Mouse (Mus musculus) right cerebral cortex, postnatal 25 days (tissue): ENCODE results near the gene Amigo1.
"Not testable (repeated sequence)": the region's sequence is repeated elsewhere in the genome, so short reads cannot be mapped to it uniquely, and the experiment has no call there.

Experiments used
- DNase-seq: peaks from one replicate; pipeline ENCODE4 v3.0.0; 2022

The Amigo1 gene

DNA sequence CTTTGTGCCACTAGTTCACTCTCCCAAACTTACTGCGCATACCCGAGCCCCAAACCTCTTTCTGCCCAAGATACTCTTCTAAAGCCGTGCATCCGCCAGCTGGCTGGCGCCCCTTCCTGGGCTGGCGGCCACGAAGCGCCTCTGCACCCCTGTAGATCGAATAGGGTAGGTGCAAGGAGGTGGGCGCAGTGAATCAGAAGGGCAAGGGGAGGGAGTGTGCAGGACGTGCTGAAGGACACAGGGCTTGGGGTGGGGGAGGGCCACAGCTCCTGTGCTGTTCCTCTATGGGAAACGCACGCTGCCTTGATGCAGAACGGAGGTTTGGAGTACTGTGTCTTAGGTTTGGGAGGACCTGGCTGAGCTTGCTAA, 24.6 kb downstream of the Amigo1 start, which contains the start of gene Atxn7l2:
TSS of gene Atxn7l2 (minus strand) at position 164 of the 369 bp plus-strand sequence.
- no peak for DNase-seq

DNA sequence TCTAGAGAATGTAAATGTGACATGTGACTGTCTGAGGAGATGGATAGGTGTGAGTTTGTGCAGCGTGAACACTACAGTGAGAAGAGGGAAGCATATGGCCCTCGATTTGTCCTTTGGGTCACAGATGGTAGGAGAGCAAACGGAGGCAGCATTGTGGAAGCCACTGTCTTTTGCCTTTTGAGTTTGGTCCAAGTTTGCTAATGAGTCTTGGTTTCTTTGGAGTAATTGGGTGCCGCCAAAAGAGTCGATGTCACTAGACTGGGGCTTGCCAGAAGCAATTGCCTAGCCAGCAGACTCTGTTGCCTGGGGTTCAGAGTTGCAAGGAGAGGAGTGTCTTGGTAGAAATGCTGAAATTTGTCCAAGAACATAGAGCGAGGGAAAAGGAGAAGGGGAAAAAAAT, 25.7 kb downstream of the Amigo1 start:
- DNase-seq = no peak

DNA sequence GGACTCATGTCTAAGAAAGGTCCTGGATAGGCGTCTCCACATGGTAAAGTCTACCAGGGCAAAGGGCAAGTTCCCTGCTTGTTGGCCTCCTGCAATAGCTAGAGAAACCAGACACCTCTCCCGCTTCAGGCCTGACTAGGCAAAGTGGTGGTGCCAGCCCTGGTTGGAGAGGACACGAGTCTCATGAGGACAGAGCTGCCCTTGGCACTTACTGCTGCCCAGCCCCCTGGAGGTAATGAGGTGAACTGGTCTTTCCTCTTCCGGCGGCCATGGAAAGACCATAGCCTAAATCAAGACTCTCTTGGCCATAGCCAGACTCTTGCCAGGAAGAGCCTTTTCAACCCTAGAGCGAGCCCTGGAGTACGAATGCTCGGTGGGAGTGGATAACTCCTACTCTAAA, 26.3 kb downstream of the Amigo1 start:
- no peak for DNase-seq

DNA sequence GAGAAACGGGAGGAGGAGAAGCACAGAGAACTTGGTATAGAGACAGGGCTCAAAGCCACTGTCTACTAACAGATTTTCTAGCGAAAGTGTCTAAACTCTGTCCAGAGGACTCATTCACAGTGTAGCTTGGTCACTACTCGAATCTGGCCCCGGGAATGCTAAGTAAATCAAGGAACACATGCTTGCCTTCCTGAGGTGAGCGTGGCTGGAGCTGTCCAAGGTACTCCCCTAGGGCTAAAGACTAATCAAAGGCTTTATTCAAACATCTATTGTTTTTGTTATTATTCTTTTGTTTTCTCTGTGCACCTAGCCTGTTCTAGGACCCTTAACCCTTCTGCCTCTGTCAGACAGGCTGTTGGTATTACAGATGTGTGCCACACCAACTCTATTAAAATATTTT, 28.6 kb downstream of the Amigo1 start:
- DNase-seq = no peak

DNA sequence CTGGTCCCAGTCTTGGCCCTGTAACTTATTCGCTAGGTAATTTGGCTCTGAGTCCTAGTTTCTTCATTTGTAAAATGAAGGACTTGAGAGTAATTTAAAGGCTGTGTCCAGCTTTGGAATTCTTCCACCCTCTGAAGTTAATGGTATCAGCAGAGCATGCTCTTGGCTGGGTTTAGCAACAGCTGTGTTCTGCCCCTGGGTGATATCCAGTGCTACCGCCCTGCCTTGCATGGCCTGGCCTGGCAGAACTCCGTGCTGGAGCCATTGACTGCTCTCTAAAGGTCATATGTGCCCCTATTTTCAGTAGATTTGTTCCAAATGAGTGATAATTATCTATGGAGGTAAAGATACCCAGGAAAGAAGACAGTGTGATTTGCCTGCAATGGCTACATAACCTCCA, 34.5 kb downstream of the Amigo1 start:
- no peak for DNase-seq

DNA sequence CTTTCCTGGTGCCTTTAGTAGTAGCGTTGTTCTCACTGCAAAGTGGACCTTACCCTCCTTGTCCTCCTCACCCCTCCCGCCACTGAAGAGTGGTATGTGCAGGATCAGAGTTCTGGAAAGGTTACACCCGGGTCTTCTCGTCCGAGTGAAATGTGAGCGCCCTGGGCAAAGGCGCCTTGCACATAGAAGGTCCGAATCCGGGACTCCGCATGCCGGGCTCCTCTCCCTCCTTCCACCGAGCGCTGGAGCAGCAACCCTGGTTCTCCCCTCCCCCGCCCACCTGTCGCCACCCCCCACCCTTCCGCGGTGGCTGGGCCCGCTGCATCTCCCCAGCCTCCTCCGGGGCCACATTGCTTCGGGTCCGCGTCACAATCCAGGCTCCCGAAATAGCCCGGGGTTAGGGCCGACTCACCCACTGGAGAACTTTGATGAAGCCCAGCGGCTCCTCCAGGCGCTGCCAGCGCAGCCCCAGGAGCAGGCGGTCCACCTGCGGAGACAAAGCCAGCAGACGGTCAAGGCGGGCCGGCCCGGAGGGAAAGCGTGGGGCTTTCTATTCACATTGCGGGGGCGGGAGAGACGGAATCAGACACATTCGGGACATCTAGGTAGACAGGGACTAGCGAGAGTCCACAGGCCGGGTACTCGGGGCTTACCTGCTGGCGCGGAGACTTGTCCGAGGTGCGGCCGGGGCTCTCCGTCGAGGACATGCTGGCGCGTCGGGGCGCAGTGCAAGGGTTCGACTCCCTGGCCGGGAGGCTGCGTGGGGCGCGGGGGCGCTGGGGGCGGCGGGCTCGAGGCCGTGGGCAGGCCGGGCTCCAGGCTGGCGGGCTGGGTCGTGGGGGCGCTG, 39.8 kb downstream of the Amigo1 start:
- DNase-seq = no peak

DNA sequence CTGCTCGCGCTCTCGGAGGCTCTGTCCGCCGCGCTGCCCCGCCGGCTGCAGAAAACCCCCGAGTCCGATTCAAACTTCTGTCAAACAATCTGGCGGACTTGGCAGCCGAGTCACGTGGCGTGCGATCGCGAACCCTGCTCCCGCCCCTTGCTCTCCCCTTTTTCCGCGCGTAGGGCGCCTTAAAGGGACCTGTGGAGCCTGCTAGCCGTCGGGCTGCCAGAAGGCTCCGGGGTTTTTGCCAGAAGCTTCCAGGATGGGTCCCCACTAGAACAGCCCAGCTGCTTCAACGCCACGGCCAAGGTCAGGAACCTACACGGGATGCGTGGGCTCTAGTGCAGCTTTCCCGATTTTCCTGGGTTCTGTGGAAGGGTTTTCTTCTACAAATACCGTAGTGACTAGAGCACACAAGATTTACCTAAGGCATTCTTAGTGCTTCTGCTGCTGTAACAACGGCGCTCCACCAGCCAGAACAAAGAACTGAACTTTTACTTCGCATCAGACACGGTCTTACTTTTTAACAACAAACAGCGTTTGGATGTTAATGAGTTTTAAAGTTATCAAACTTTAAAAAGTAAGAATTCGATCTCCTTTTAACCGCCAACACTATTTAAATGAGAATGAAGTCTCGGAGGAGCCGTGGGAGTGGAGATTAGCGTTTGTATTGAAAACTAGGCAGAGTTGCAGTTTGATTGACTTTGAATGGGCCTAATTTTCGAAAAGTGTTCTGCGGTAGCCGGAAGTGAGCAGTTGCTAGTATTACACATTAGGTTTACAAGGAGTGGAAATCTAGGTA, 40.6 kb downstream of the Amigo1 start, which contains the start of gene Sypl2:
TSS of gene Sypl2 (minus strand) at position 91 of the 793 bp plus-strand sequence.
- no peak for DNase-seq

DNA sequence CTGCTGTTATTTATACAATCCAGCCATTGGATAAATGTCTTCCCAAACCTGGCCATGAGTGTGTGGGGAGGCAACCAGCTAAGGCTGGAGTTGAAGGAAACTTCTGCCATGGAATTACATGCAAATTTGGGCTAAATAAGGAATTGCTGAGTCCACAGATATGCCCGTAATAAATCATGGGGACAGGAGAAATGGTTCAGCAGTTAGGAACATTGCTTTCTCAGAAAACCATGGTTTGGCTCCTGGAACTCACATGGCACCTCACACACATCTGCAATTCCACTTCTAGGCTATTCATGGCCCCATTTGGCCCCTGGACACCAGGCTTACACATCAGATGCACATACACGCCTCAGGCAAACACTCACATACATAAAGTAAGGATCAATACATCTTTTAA, 41.4 kb downstream of the Amigo1 start:
- DNase-seq = no peak

DNA sequence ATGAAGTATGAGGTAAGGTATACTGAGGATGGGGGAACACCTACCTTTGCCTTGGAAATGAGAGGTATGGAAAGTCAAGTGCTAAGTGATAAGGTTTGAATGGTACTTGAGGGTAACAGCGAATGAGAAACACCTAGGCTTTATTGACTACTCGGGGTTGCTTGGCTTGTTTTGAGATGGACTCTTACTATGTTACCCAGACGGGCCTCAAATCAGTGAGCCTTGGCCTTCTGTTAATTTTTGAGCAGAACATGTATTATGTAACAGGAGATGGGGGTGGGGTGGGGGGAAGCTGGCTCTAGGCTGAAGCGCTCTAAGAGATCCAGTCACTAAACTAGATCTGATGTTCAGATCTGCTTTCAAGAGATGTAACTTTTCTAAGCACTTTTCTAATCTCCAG, 45.5 kb downstream of the Amigo1 start:
- DNase-seq = no peak

DNA sequence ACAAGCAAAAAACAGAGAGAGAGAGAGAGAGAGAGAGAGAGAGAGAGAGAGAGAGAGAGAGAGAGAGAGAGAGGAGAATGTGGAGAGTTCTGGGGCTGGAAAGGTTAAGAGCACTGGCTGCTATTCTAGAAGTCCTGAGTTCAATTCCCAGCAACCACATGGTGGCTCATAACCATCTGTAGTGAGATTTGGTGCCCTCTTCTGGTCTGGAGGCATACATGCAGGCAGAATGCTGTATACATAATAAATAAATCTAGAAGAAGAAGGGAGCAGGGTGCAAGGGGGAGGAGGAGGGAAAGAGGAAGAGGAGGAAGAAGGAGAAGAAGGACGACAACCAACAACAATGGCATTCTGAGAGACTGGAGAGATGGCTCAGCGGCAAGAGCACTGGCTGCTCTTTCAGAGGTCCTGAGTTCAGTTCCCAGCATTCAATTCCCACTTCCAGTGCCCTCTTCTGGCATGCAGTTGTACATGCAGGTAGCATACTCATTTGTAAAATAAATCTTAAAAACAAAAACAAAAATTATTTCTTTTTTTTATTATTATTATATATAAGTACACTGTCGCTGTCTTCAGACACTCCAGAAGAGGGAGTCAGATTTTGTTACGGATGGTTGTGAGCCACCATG, 51.5 kb downstream of the Amigo1 start:
- DNase-seq = not testable (repeated sequence)

DNA sequence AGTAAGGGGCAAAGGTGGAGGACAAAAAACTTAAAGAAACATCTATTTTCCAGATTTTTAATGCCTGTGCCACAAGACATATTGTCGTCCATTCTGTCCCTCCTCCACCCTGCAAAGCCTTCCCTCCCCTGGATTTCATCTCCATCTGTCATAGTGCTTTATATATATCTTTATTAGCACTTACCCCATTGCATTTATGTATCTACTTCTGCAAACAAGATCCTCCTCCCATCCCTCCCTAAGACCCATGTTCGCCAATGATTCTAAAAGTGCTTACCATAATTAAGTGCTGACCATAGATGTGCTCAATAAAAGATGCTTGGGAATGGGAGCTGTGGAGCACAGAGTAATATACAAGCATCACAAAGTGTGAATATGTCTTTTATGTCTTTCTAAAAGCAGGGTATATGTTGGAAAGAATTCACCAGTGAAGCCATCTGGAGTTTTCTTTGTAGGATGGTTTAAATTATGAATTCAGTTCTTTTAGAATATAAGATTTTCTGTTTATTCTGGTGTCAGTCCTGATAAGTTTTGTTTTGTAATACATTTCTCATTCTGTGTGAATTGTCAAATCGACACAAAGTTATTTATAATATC, 55.2 kb downstream of the Amigo1 start:
- DNase-seq = no peak
